Mouse (Mus musculus) CH12F3 (cell line): ENCODE data around the gene Sphk1.

Experiments used
- in situ Hi-C: fragments of 300-500 bp; cut with MboI; formaldehyde crosslinking; loops from 2 replicates; pipeline ENCODE4 v1.14.3; 2020; ENCODE audit warnings: low sequenced_read_pairs

The Sphk1 gene

DNA sequence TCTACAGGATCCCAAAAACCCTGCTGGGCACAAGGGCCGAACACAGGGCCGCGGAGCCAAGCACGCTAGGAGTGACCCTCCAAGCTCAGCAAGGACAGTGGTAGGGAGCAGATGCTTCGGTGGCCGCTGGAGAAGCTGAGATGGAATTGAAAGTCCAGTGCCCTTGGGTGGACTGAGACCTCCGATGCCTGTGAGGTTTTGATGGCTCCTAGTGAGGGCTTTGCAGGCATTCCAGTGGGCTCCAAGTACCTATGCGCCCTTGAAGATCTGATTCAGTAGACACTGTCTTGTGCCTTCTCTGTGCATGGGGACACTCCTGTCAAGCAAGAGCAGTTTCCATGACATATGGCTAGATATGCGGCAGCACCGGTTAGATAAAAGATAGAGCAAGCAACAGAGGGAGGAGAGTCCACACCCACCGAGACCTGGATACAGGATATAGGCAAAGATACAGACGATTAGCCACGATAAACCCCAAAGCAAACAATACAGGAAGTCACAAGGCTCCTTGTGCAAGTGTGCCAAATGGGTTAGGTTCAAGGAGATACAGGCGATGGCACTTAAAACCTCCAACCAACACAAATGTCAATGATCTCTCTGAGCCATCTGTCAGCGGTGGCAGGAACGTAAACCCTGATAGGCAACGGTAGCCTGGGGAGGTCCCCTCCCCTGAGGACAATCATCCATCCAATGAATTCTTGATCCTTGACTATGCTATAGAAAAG, 24.4 kb upstream of the Sphk1 start:
- in situ Hi-C loops, result no loop called here

GRCm38 (mm10) chr11:116508689-116509088, 22.0 kb upstream of the Sphk1 start:
- in situ Hi-C loops, result no loop called here

DNA sequence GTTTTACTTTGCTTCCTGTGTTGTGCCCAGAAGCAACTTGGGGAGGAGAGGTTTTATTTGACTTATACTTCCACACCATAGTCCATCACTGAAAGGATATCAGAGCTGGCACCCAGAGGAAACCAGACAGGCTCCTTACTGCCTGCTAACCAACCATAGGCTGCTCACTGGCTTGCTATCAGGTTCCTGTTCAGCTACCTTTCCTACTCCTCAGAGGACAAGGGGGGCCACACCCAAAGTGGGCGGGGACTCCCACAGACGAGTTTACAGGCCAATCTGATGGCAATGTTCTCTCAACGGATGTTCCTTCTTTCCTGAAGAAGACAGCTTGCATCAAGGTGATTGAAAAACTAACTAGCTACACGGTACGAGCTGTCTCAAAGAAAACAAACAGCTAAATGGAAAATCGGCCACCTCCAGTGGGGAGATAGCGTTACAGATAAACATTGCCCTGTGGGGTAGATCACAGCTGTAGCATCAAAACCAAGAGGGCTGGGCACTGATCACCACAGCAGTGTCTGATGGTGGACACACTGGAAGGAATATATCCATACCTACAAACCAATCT, 19.3 kb upstream of the Sphk1 start:
- in situ Hi-C loops, result no loop called here

DNA sequence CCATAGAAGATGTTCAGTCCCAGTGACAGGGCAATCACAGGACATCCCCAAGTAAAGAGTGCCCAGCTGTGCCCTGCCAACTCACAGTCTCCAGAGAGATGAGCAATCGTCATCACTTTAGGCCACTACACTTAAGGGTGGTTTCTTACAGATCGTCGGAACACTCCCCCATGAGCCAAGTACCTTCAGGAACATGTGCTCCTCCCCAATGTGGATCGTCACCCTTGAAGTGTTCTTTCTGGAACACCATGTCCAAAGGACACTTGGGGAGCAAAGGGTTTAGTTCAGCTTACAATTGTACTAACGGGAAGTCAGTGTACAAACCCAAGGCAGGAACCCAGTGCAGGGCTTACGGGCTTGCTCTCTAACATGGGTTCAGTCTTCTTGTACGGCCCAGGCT, 18.6 kb upstream of the Sphk1 start:
- in situ Hi-C loops, result no loop called here

GRCm38 (mm10) chr11:116512987-116513386, 17.7 kb upstream of the Sphk1 start:
- in situ Hi-C loops, result no loop called here

GRCm38 (mm10) chr11:116513531-116514038, 17.1 kb upstream of the Sphk1 start:
- in situ Hi-C loops, result no loop called here

- in situ Hi-C loops, result no loop called here
These were observed 15.2 kb upstream of the Sphk1 start for GRCm38 (mm10) chr11:116515330-116516020.

DNA sequence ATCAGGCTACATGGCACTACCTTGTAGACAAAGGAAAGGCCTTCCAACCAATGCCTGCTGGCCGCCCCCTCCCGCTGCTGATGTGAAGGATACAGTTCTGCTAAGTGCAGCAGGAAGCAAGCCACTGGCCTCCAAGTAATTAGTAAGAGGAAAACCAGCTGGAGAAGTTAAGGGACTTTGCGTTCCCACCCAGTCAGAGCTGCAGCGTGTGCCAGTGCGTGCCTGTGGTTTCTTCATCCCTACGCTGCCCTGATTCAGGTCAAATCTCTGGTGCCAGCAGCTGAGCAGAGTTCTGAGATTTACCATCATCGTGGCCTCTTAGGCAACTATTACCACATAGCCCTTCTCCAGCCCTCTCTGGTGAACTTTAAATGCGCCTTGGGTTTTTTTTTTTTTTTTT, 12.2 kb upstream of the Sphk1 start:
- in situ Hi-C loops, result no loop called here

GRCm38 (mm10) chr11:116521143-116521542, 9.6 kb upstream of the Sphk1 start:
- in situ Hi-C loops, result no loop called here

GRCm38 (mm10) chr11:116522046-116522445, 8.7 kb upstream of the Sphk1 start:
- in situ Hi-C loops, result no loop called here

GRCm38 (mm10) chr11:116522886-116523698, 7.6 kb upstream of the Sphk1 start:
- in situ Hi-C loops, result no loop called here

GRCm38 (mm10) chr11:116523699-116524189, 7.0 kb upstream of the Sphk1 start:
- in situ Hi-C loops, result no loop called here

DNA sequence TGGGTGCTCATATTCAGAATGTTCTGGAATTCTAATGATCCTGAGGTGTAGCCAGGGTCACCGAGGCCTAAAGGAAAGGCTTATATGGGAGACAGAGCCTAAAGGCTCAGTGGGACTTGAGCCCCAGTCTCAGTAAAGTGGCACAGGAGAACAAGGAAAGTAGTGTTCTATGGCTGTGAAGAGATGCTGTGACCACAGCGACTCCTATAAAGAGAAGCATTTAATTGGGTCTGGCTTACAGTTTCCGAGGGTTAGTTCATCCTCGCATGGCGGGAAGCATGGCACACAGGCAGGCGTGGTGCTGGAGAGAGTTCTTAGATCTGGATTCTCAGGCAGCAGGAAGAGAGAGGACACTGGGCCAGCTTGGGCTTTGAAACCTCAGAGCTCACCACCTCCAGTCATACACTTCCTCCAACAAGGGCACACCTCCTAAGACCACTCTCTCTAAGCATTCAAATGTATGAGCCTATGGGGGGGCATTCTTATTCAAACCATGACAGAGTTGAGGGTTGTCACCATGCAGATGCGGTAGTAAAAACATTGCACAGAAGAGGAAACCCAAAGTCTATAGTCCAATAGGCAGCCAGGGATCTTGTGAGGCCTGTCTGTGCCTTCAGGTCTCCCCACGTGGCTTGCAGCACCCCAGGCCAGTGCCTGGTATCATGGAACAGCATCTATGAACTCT, 1.9 kb upstream of the Sphk1 start:
- in situ Hi-C loops, result no loop called here

DNA sequence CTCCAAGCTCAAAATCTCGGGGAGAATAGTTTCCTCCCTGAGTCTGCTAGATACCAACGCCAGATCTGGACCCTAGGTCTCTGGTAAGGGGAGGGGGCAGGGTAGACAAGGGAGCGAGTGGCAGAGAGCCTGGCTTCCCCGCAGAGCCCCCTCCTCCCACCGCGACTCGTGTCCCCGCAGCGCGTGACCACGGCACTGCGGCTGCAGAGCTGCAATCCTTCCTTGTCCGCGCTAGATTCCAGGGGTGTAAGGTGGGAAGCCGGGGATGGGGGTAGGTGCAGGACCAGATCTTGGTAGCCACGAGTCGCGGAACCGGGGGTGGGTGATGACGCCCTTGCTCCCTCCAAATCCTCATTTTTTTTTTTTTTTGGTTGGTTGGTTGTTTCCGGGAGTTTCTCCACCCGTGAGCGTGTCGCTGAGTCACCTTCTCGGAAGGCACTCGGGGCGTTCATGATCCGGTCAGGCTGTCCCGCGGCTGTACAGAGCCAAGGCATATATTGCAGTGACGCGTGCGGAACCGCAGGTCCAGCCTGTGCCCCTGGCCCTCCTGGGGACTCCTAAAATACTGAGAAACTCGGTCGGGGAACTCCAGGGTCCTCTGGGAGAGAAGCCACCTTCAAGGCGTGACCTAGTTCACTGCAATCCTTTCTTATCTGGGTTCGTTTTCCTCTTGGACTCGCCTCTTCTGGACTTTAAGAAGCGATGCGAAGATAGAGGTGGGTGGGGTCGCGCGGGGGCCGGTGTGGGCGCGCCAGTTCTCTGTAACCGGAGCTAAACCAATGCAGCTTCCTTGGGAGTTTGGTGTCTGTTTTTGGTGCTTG, 856 bp downstream of the Sphk1 start:
- in situ Hi-C loops, result no loop called here

DNA sequence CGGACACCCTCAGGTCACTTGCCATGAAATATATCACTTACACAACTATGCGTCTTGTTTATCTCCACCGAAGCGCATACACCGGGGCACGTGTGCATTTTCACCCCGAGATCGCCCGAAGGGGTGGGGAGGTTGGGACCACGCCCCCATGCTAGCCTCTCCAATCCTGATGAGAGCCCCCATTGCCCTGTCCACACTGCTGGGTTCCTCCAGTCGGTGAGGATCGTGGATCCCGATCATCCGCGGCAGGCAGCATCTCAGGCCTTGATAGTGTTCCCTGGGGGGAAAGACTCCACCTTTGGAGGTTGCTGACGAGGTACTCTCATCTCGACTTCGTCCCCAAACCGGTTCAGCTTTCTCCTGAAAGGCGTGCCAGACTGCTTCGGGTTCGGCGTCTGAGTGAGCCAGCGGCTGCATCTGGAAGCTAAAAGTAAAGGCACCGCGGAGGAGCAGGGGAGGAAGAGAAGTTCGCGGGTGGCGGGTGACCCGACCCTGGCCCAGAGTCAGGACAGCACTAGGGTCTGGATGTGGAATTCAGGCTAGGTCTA, 1.6 kb downstream of the Sphk1 start:
- in situ Hi-C loops, result no loop called here

DNA sequence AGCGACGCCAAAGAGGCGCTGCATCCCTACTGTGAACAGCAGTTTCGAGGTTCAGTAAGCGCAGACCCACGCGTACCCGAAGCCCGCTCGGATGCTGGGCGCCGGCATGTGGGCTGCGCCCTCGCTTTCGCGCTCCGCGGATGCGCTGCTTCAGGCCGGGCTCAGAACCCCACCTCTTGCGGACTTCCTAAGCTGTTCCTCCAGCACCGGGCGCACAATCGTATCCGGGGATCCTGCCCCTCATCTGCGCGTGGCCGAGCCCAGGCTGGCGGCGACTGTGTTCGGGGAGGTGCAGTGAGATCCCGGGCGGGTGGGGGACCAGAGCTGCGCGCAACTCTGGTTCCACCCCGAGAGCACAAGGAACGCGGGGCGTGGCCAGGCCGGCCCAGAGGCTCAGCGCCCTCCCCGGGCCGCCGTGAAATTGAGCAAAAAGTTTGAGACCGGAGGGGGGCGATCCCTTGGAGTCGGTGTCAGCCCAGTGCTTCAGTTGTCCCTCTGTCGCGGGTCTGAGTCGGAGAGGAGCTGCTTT, 2.1 kb downstream of the Sphk1 start:
- in situ Hi-C loops, result no loop called here

DNA sequence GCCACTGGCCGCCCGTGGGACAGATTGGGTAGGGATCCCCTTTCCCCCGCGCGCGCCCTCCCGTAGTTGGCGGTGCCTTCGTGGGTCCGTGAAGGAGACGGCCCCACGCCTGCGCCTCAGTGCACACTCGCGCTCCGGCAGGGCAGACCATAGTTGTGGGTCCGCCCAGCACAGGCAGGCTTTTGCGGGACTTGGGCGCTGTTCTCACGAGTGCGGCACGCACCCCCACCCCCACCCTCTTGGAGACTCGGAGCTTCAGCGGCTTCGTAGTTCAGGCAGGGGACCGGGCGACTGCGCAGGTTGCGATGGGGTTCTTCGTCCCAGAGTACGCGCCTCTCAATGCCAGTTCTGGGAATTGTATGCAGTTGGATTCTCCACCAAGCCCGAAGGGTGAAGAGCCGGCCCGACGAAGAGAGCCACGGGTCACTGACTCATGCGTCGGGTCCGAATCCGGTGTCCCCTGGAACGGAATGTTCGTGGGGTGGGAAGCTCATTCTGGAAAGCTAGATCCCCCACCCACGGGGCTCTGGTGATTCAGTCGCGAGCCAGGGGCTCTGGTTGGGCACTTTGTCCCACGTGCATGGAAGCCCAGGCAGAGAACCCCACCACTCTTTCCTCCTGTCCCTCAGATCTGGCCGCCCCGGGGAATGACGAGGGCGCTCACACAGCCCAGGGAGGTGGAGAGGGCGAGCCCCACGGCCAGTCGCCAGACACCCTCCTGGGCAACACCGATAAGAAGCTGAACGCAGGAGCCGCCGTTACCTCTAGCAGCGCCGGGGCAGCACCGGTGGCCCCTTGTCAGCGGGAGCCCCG, 2.8 kb downstream of the Sphk1 start:
- in situ Hi-C loops, result no loop called here

DNA sequence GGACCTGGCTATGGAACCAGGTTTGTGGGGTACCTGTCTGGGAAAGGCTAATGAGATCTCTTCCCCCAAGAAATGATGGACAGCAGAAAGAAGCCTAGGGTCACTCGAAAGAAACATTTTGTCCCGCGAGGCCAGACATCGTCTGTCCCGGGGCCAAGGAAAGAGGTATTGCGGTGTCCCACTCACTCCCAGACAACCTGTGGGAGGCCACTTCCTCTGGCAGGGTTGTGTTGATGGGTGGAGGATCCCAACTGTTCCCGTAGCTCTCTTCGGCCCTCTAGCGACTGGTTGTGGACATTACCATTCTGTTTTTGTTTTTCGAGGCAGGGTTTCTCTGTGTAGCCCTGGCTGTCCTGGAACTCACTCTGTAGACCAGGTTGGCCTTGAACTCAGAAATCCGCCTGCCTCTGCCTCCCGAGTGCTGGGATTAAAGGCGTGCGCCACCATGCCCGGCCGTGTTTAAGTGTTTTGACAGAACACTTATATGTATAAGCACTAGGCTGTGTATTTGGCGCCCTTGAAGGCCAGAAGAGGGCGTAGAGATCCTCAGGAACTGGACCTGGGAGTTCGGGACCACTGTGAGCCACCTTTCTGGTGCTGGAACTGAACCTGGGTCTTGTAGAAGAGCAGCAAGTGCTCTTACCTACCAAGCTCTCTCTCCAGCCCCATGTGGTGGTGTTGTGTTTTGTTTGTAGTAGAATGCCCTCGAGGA, 3.6 kb downstream of the Sphk1 start:
- in situ Hi-C loops, result no loop called here
